Mouse (Mus musculus) cerebellum, adult 8-10 months (tissue): ENCODE results near the gene Acyp1.

Source experiments
- DNase-seq: peaks from one replicate; pipeline ENCODE4 v3.0.0; 2022

Acyp1 gene

GRCm38 (mm10) chr12:85227876-85228599 is 60.2 kb downstream of the Acyp1 start:
- DNase-seq = no peak

- DNase-seq = no peak
Measured at GRCm38 (mm10) chr12:85227227-85227626, 61.0 kb downstream of the Acyp1 start.
